Mouse (Mus musculus) adrenal gland, adult 2 months (tissue): ENCODE data around the gene Cnot10. TPM values are rescaled to one million over a fixed set of nuclear protein-coding genes. Genes with fewer than 3 reads are reported as not detected.

Source experiments
- DNase-seq: peaks from one replicate; pipeline ENCODE4 v3.0.0; 2021
- polyA plus RNA-seq: library from polyadenylated mRNA; depleted of rRNA; stranded (reverse); fragments of >200 nt; gene quantifications from 2 replicates; pipeline ENCODE4 v1.2.3, GENCODE M21; 2012; rRNA removed
- total RNA-seq, 2 experiments: library from RNA; stranded (reverse); gene quantifications; 2 replicates each; pipeline ENCODE4 v1.2.3; 2021

The Cnot10 gene
- total and polyA plus RNA-seq, 3 experiments: 16.8 to 36.2 (median 31.9) TPM

DNA sequence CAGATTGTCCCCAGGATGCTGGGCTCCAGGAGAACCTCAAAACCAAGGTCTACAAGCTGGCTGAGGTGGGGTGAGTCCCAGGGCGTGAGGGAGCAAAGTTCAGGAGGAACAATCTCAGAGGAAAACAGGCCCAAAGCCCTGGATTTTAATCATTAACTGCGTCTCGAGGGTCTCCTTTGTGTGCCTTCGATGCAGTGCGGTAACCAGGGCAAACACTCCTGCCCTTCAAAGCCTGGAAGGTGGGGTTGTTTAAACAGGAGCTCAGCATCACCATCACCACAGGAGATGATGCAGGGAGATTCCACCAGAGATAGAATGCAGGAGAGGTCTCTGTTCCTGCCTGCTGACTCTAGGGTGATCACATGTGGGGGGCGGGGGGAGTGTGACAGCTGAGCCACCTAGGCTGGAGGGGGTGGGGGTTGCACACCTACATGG is 92.3 kb downstream of the Cnot10 start:
- no peak for DNase-seq

DNA sequence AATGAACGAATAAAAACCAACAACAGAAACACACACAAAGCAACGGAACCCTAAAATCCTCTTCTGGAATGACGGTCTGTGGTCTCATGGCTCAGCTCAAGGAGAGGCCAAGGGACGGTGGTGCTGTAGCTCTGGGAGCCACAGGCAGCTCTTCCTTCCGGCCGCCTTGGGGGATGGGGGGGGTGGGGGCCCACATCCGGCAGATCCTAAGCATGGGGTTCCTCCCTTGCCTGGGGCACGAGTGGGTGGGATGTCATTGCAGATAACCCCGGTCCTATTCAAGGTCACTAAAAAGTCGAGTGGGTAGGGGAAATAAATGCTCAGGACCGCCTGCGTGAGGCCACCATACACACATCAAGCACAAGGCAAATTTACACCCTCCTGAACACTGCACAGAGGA is 93.2 kb downstream of the Cnot10 start:
- no peak for DNase-seq

DNA sequence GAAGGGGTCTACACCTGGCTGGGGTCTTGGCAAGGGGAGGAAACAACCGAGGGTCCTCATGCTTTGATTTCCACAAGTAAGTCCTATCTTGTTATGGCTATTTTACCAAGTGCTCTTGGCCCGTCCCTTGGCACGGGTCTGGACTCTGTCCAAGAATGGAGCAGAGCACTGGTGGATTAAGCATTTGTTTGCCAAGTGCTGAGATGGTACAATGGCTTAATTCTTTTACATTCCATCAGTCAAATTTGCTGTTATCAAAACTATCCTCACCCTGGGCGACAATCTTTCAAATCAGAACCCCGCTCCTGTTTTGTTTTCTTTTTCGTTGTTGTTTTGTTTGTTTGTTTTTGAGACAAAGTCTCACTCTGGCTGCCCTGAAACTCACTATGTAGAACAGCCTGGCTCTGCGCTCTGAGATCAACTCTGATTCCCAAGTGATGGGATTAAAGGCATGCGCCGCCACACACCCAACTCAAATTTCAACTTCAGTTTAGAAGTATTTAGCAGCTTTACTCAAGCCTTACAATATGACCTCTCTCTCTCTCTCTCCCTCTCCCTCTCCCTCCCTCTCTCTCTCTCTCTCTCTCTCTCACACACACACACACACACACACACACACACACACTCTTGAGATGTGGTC is 95.1 kb downstream of the Cnot10 start:
- DNase-seq: no peak

DNA sequence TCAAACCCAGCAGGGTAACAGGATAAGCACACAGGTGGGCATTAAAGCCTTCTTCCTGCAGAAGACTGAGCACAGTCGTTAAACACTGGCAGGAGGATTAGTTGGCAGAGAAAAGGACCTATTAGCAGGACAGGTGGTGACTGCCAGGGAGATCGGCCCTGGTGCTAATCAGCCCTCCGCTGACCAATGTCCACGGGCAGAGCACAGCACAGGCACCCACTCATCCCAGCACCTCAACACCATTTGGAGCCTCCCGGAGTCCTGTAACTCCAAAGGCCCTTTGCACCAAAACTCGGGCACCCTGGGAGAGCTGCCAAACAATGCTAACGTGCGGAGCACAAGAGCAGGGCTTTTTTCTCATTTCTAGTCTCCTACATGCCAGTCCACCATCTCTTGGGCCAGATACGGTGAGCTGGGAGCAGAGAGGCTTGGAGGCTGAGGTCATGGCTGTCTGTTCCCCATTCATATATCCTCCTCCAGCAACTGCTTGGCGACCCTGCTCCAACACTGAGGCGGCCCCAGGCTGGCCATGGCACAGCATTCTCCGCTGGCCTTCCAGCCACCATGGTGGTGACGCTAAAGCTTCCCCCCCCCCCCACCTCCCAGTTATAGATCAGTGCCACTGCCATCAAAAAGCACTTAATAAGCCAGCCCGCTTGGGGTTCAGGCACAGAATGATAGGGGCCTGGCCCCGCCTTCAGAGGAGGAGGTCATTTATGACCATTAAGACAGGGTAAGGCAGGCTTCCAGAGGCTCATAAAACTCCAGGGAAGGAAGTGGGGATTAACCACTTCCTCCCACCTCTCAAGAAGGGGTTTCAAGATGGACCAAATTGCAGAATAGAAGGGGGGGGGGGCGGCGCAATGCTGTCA is 95.9 kb downstream of the Cnot10 start:
- DNase-seq: no peak

- DNase-seq: peak; percentile 13
These were observed 98.7 kb downstream of the Cnot10 start for GRCm38 (mm10) chr9:114541279-114541741.

DNA sequence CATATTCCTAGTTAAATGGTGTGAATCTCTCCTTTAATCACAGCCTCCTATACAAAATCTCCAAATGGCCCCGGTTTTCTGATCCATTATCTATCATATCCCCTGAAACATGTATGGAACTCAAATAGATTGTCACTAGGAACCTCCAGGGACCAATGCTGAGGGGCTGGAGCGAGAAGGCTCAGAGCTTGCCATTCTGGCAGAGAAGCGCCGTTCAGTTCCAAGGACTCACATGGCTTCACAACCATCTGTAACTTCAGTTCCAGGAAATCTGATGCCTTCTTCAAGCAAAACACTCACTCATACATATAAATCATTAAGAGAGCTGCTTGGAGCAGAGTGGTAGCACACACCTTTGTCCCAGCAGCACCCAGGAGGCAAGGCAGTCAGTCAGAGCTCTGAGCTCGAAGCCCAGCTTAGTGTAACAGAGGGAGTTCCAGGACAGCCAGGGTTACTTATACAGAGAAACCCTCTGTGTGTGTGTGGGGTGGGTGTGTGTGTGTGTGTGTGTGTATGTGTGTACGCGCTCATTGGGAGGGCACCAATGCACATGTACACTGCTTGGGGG is 100.9 kb downstream of the Cnot10 start:
- DNase-seq: no peak

DNA sequence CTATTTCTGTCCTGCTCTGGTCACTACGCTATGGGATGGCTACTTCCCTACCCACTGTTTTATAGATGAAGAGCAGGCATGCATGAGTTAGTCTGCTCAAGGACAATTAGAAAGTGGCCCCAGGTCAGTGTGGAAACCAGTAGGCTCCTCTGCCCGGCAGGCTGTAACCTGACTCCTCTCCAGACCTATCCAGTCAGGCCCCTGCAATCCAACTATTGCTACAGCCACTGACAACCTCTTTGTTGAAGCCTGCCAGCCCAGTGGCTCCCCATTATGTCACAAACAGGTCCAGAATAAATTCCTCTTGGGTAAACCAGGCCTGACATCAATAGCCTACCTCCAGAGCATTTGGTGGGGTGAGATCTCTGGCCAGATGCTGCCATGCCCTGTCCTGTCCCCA is 103.4 kb downstream of the Cnot10 start:
- DNase-seq: no peak

Other genes starting within 250 kb of the Cnot10 start
- gene Crtap, start 249.5 kb downstream of the Cnot10 start, total RNA-seq: 100 to 1,000 TPM; 102 to 103 TPM
- 405 and 495 TPM in 2 replicates for gene Crtap, start 249.5 kb downstream of the Cnot10 start, polyA plus RNA-seq
- gene Glb1, start 239.1 kb downstream of the Cnot10 start, total RNA-seq: 10 to 100 TPM; 30.9 to 34.1 TPM
- gene Glb1, start 239.1 kb downstream of the Cnot10 start, polyA plus RNA-seq: 30.8 and 42.0 TPM in 2 replicates
- gene Tmppe, start 239.1 kb downstream of the Cnot10 start, total RNA-seq: 1 to 10 TPM; 5.3 to 7.7 TPM
- gene Tmppe, start 239.1 kb downstream of the Cnot10 start, polyA plus RNA-seq: 6.2 and 7.1 TPM in 2 replicates
- gene Ccr4, start 135.3 kb downstream of the Cnot10 start, total RNA-seq: not detected
- not detected in 2 replicates for gene Ccr4, start 135.3 kb downstream of the Cnot10 start, polyA plus RNA-seq
- gene C130032M10Rik, start 124.5 kb downstream of the Cnot10 start, total RNA-seq: under 1 TPM in 1 of 2 experiments, not detected in 1; 0.40 TPM
- 0.75 TPM in 1 of 2 replicates, not detected in the other for gene C130032M10Rik, start 124.5 kb downstream of the Cnot10 start, polyA plus RNA-seq
- not detected for gene Trim71, start 75.8 kb downstream of the Cnot10 start, total RNA-seq
- gene Trim71, start 75.8 kb downstream of the Cnot10 start, polyA plus RNA-seq: 0.01 TPM in 1 of 2 replicates, not detected in the other
- gene Dync1li1, start 48.6 kb upstream of the Cnot10 start, total RNA-seq: 10 to 100 TPM; 42.1 to 42.6 TPM
- 10.6 and 11.7 TPM in 2 replicates for gene Dync1li1, start 48.6 kb upstream of the Cnot10 start, polyA plus RNA-seq
- gene Cmtm6, start 90.9 kb upstream of the Cnot10 start, total RNA-seq: 10 to 100 TPM; 67.0 to 92.3 TPM
- gene Cmtm6, start 90.9 kb upstream of the Cnot10 start, polyA plus RNA-seq: 33.5 and 44.6 TPM in 2 replicates
- 10 to 100 TPM; 27.8 to 41.3 TPM for gene Cmtm7, start 141.7 kb upstream of the Cnot10 start, total RNA-seq
- gene Cmtm7, start 141.7 kb upstream of the Cnot10 start, polyA plus RNA-seq: 187 and 230 TPM in 2 replicates
- gene Cmtm8, start 204.0 kb upstream of the Cnot10 start, total RNA-seq: 1 to 10 TPM; 4.9 to 7.3 TPM
- gene Cmtm8, start 204.0 kb upstream of the Cnot10 start, polyA plus RNA-seq: 23.2 and 32.4 TPM in 2 replicates